Mouse (Mus musculus): ENCODE data around the gene Isx.

Gene Isx

GRCm38 (mm10) chr8:74872940-74873339, at the start of gene Isx:
Isx (plus strand) TSS chr8:74873173.
- no peak for DNase-seq

GRCm38 (mm10) chr8:74827689-74828088, 45.3 kb upstream of the Isx start:
- peak; percentile 78 for DNase-seq

GRCm38 (mm10) chr8:74831322-74831721, 41.7 kb upstream of the Isx start:
- no peak for DNase-seq

- no peak for DNase-seq
These were observed 38.7 kb upstream of the Isx start for GRCm38 (mm10) chr8:74834246-74834645.

GRCm38 (mm10) chr8:74847376-74848048, 25.5 kb upstream of the Isx start:
- DNase-seq, result peak; percentile 35

GRCm38 (mm10) chr8:74848707-74849106, 24.3 kb upstream of the Isx start:
- no peak for DNase-seq

- no peak for DNase-seq
These were observed 22.0 kb upstream of the Isx start for GRCm38 (mm10) chr8:74850971-74851370.

GRCm38 (mm10) chr8:74851837-74852236, 21.1 kb upstream of the Isx start:
- DNase-seq, result no peak

- DNase-seq, result peak; percentile 42
These were observed 19.5 kb upstream of the Isx start for GRCm38 (mm10) chr8:74853488-74853887.

GRCm38 (mm10) chr8:74854786-74855185, 18.2 kb upstream of the Isx start:
- DNase-seq, result no peak

GRCm38 (mm10) chr8:74855341-74855740, 17.6 kb upstream of the Isx start:
- DNase-seq, result no peak

- no peak for DNase-seq
These were observed 13.7 kb upstream of the Isx start for GRCm38 (mm10) chr8:74859241-74859640.

GRCm38 (mm10) chr8:74860449-74860848, 12.5 kb upstream of the Isx start:
- no peak for DNase-seq

GRCm38 (mm10) chr8:74862598-74862997, 10.4 kb upstream of the Isx start:
- DNase-seq, result no peak

- no peak for DNase-seq
These were observed 2.5 kb upstream of the Isx start for GRCm38 (mm10) chr8:74870346-74870949.

GRCm38 (mm10) chr8:74871686-74872085, 1.3 kb upstream of the Isx start:
- no peak for DNase-seq

- no peak for DNase-seq
These were observed 686 bp upstream of the Isx start for GRCm38 (mm10) chr8:74872151-74872823.

GRCm38 (mm10) chr8:74874565-74874964, 1.6 kb downstream of the Isx start:
- no peak for DNase-seq

GRCm38 (mm10) chr8:74878637-74879036, 5.7 kb downstream of the Isx start:
- no peak for DNase-seq

- peak; percentile 69 for DNase-seq
These were observed 15.8 kb downstream of the Isx start for GRCm38 (mm10) chr8:74888763-74889162.

GRCm38 (mm10) chr8:74891030-74891429, 18.1 kb downstream of the Isx start:
- DNase-seq, result peak; percentile 60

- DNase-seq, result no peak
These were observed 23.3 kb downstream of the Isx start for GRCm38 (mm10) chr8:74896302-74896701.

GRCm38 (mm10) chr8:74897315-74897714, 24.3 kb downstream of the Isx start:
- DNase-seq, result no peak

GRCm38 (mm10) chr8:74899796-74900195, 26.8 kb downstream of the Isx start:
- peak; percentile 91 for DNase-seq

Data from layer of hippocampus, adult 9-11 months (tissue).